Mouse (Mus musculus) midbrain, embryonic 13.5 days (tissue): ENCODE data around the gene Casc3. TPM values are rescaled to one million over a fixed set of nuclear protein-coding genes. Genes with fewer than 3 reads are reported as not detected.
A peak's percentile ranks its signal among the peaks of the same experiment; 100 is the strongest.
"Not testable (repeated sequence)": the region's sequence is repeated elsewhere in the genome, so short reads cannot be mapped to it uniquely, and the experiment has no call there.

ENCODE experiments used
- ATAC-seq: fragments of 200-750 bp; cut with Nextera tagmentation; 2 replicates; pipeline ENCODE4 v1.8.0; 2017; ENCODE audit warnings: mild to moderate bottlenecking, moderate TSS enrichment, moderate library complexity
- H3K27ac ChIP-seq: fragments of 300-500 bp; sonication (generic); 2 replicates; pipeline ENCODE4 v1.5.1; 2015; ENCODE audit warnings: inconsistent platforms, mild to moderate bottlenecking, moderate library complexity
- H3K27me3 ChIP-seq: fragments of 300-500 bp; sonication (generic); 2 replicates; pipeline ENCODE4 v1.6.1; 2015; ENCODE audit warnings: mild to moderate bottlenecking, inconsistent platforms
- H3K36me3 ChIP-seq: fragments of 300-500 bp; sonication (generic); 2 replicates; pipeline ENCODE4 v1.6.1; 2015; ENCODE audit warnings: mild to moderate bottlenecking, inconsistent platforms
- H3K4me1 ChIP-seq: fragments of 300-500 bp; sonication (generic); replicated peaks from 2 replicates; pipeline ENCODE4 v1.6.1; 2015; ENCODE audit warnings: inconsistent platforms
- H3K4me2 ChIP-seq: fragments of 300-500 bp; sonication (generic); replicated peaks from 2 replicates; pipeline ENCODE4 v1.6.1; 2015; ENCODE audit warnings: moderate library complexity, mild to moderate bottlenecking, inconsistent platforms
- H3K4me3 ChIP-seq: fragments of 300-500 bp; sonication (generic); replicated peaks from 2 replicates; pipeline ENCODE4 v1.5.1; 2015; ENCODE audit warnings: mild to moderate bottlenecking, inconsistent platforms
- H3K9ac ChIP-seq: fragments of 300-500 bp; sonication (generic); replicated peaks from 2 replicates; pipeline ENCODE4 v1.6.1; 2015; ENCODE audit warnings: mild to moderate bottlenecking, inconsistent platforms
- H3K9me3 ChIP-seq: fragments of 300-500 bp; sonication (generic); 2 replicates; pipeline ENCODE4 v1.6.1; 2016; ENCODE audit warnings: mild to moderate bottlenecking, inconsistent platforms
- WGBS: fragments of 180-500 bp; shearing (Covaris S2); methylation state at CpG from one replicate; pipeline ENCODE4 v1.1.7; 2015; 5-methylcytosine and 5-hydroxymethylcytosine counted together
- polyA plus RNA-seq: library from polyadenylated mRNA; unstranded; fragments of >200 nt; fragmentation: Nextera tagmentation; extraction: Ambion mirVana; gene quantifications from 2 replicates; pipeline ENCODE4 v1.2.1, GENCODE M21; 2015

The Casc3 gene
- polyA plus RNA-seq, 1 experiment from 2014 or later = 57.6 TPM

DNA sequence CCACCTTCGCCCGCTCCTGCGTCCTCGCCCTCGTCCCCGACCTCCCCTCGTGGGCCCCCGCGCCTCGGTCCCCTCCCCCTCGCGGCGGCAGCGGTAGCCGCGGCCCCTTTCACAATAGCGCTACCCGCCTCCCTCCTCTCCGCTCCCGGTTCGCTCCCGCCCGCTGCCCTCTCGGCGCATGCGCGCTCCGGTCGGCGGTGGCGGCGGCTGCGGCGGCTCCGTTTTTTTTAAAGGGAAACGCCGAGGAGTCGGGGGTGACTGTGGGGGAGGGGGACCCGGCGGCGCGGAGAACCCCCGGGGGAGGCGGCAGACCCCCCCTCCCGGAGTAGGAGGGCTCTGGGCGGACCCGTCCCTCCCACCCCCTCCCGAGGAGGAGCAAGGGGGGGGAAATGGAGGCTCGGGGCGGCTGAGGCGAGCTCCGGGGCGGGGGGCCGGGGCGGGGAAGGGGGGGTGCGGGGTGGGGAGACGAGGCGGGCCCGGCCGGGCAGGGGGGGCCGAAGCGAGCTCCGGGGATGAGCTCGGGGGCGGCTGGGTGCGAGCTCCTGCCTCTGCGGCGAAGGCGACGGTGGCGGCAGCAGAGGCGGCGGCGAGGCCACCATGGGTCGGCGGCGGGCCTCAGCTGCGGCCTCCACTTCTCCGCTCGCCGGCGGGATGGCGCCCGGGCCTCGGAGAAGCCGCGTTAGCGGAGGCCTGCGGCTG is 9.5 kb upstream of the Casc3 start, which contains the start of gene Msl1:
TSS of gene Msl1 (plus strand) at position 502 of the 699 bp plus-strand sequence.
- H3K27me3 ChIP-seq = no peaks in the 10 kb centered on the region
- peak within 1 kb of the TSS; percentile 100 for H3K27ac ChIP-seq
- peaks cover 47% of the 10 kb centered on the region for H3K4me1 ChIP-seq
- H3K9ac ChIP-seq = peak within 1 kb of the TSS; percentile 100
- no peaks in the 10 kb centered on the region for H3K9me3 ChIP-seq
- peak within 1 kb of the TSS; percentile 99 for H3K4me2 ChIP-seq
- ATAC-seq = peak; percentile 60
- WGBS = under 1% methylated on average over 69 of the region's 89 CpGs
- H3K36me3 ChIP-seq = peaks cover 12% of the 10 kb centered on the region
- peak within 1 kb of the TSS; percentile 100 for H3K4me3 ChIP-seq

DNA sequence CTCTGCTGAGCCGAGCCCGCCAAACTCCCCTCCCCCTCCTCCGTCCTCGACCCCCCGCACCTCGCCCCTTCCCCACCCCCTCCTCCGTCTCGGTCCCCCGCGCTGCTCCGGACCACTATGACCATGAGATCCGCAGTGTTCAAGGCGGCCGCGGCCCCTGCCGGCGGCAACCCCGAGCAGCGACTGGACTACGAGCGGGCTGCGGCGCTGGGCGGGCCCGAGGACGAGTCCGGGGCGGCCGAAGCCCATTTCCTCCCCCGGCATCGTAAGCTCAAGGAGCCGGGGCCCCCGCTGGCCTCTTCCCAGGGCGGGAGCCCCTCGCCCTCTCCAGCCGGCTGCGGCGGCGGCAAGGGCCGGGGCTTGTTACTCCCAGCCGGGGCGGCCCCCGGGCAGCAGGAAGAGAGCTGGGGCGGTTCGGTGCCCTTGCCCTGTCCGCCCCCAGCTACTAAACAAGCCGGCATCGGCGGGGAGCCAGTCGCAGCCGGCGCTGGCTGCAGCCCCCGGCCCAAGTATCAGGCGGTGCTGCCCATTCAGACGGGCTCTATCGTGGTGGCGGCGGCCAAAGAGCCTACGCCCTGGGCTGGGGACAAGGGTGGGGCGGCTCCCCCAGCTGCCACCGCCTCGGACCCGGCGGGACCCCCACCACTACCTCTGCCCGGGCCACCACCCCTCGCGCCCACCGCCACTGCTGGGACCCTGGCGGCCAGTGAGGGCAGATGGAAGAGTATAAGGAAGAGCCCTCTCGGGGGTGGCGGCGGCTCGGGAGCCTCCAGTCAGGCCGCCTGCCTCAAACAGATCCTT is 8.8 kb upstream of the Casc3 start:
- Histone ChIP-seq H3K27ac (peak overlapping the region; percentile 100), H3K27me3 (no peaks in the 10 kb centered on the region), H3K4me3 (peak overlapping the region; percentile 100), H3K36me3 (peaks cover 20% of the 10 kb centered on the region), H3K9me3 (no peaks in the 10 kb centered on the region), H3K4me2 (peak overlapping the region; percentile 99), H3K4me1 (peaks cover 53% of the 10 kb centered on the region), H3K9ac (peak overlapping the region; percentile 100)
- peak; percentile 61 for ATAC-seq
- 0% methylated on average over 64 of the region's 74 CpGs for WGBS

DNA sequence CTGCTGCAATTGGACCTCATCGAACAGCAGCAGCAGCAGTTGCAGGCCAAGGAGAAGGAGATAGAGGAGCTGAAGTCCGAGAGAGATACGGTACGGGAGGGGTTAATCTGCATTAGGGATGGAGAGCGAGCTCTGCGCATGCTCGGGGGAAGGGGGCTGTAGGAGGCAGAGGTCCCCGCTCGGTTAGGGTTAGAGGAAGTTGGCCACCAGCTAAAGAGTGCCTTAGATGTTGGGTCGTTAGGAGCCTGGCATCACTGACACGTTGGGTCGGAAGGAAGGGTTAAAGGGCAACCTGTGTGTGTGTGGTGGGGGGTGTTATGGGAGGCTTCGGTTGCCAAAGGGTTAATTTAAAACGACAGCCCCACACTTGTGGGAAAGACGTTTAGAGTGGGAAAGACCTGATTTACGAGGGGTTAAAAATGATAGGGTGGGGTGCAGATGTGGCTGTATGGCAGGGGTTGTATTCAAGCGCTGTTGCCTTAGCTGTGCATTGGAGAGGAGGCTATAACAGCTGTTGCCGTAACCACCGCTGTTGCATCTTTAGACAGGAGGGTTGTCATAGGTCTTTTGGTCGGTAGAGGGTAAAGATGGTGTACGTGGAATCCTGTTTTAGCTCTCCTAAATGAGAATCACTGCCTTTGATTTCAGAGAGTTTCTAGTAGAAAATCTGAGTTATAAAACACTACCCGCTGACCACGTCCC is 8.0 kb upstream of the Casc3 start:
- Histone ChIP-seq H3K4me2 (peak overlapping the region; percentile 99), H3K4me1 (peaks cover 58% of the 10 kb centered on the region), H3K9ac (peak overlapping the region; percentile 100), H3K27me3 (no peaks in the 10 kb centered on the region), H3K9me3 (no peaks in the 10 kb centered on the region), H3K27ac (peak overlapping the region; percentile 100), H3K4me3 (peak overlapping the region; percentile 100), H3K36me3 (peaks cover 27% of the 10 kb centered on the region)
- WGBS = 3% methylated on average over 23 of the region's 23 CpGs
- ATAC-seq = peak; percentile 72

DNA sequence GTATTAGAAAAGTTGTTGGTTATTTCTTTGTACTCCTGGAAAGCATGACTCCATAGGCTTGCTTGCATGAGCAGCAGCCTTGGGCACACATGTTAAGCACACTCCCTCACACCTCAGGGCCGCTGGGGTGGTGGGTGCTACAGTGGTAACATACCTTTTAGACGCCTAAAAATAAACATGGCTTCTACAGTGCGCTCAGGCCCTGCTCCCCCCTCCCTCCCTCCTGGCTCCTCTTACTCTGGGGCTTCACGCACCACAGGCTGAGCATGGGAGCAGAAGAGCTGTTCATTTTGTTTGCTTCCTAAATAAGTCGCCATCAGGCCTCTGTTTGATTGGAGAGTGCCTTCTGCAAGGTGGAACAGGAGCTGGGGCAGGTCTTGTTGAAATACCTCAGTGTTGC is 7.4 kb upstream of the Casc3 start:
- Histone ChIP-seq H3K9me3 (no peaks in the 10 kb centered on the region), H3K9ac (peak overlapping the region; percentile 100), H3K4me3 (peak overlapping the region; percentile 100), H3K27ac (peak overlapping the region; percentile 49; the same call in 1 of the 2 replicates), H3K27me3 (no peaks in the 10 kb centered on the region), H3K36me3 (peaks cover 33% of the 10 kb centered on the region), H3K4me2 (peak overlapping the region; percentile 99), H3K4me1 (peaks cover 54% of the 10 kb centered on the region)
- WGBS = 13% methylated on average over 5 of the region's 5 CpGs
- no peak for ATAC-seq

DNA sequence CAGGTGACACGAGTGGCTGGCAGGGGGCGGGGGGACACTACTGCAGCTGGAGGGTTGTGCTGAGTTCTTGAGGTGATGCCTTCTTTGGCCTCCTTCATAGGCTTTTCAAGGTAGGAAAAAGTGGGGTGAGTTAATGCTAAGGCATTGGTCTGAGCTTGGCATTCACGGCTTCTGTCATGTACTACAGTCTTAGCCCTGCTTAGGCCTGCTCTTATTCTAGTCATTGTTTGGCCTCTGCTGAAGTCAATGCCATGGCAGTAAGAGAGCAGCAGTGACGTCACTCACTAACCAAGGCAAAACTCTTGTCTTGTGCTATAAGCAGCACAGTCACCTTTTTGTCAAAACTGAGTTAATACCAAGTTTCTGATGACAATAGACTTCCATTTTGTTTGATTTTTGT is 6.8 kb upstream of the Casc3 start:
- Histone ChIP-seq H3K9me3 (no peaks in the 10 kb centered on the region), H3K4me1 (peaks cover 48% of the 10 kb centered on the region), H3K4me3 (peak overlapping the region; percentile 100), H3K27ac (peak overlapping the region; percentile 49; the same call in 1 of the 2 replicates), H3K36me3 (peaks cover 39% of the 10 kb centered on the region), H3K27me3 (no peaks in the 10 kb centered on the region), H3K4me2 (peak overlapping the region; percentile 99), H3K9ac (peak overlapping the region; percentile 100)
- ATAC-seq = no peak
- WGBS = 54% methylated on average over 4 of the region's 4 CpGs

DNA sequence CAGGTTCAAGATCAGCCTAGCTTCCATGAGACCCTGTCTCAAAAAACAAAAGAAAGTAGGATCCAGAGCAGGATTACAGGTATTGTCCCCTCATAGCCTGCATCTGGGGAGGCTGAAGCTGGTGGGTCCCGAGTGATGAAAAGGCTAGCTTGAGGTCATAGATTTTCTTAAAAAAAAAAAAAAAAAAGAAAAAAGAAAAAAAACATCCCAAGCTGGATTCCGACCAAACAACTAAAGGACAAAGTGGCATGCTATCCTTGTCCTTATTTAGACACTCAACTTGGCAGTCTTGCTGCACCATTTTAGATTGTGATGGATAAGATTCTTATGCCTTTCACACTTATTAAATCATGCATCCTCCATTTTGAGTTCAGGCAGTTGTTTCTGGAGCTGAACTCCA is 3.7 kb downstream of the Casc3 start:
- Histone ChIP-seq H3K4me1 (peaks cover 28% of the 10 kb centered on the region), H3K4me2 (peak overlapping the region; percentile 82), H3K9ac (no peak overlapping the region), H3K36me3 (peaks cover 60% of the 10 kb centered on the region), H3K9me3 (no peaks in the 10 kb centered on the region), H3K27me3 (no peaks in the 10 kb centered on the region), H3K27ac (peak overlapping the region; percentile 98; the same call in 1 of the 2 replicates), H3K4me3 (0 out of 2 replicates have a peak overlapping the region, but pooled peaks have one; percentile 89)
- no peak for ATAC-seq
- 77% methylated on average over 2 of the region's 2 CpGs for WGBS

DNA sequence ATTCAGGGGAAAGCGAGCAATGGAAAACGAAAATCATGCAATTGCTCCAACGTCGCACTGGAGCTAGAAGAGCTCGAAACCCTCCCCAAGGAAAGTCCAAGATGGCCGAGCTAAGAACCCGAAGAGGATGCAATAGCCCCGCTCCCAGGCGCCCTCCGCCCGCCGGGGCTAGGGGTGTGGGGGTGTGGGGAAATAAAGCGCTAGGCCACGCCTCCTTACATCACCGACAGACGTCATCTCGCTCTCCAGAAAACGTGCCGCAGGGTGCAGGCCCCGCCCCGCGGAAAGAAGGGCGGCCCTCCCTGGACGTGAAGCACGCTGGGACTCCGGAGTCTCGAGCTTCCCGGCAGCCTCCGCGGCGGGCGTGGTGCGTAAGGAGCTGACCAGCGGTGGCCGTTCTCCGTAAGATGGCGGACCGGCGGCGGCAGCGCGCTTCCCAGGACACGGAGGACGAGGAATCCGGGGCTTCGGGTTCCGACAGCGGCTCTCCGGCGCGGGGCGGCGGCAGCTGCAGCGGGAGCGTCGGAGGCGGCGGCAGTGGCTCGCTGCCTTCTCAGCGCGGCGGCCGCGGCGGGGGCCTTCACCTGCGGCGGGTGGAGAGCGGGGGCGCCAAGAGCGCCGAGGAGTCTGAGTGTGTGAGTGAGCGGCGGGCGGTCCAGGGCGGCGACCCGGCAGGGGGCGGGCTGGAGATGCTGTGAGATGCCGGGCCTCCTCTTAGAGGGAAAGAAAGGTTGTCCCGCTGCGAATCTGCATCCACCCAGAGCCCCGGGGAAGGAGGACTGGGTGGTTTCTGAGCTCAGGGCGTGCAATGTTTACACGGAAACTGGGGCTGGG is 5.0 kb downstream of the Casc3 start:
- peak; percentile 99 for ATAC-seq
- peak overlapping the region; percentile 98 for H3K27ac ChIP-seq
- peak overlapping the region; percentile 94 for H3K9ac ChIP-seq
- under 1% methylated on average over 75 of the region's 84 CpGs for WGBS
- peak overlapping the region; percentile 89 for H3K4me3 ChIP-seq
- no peaks in the 10 kb centered on the region for H3K27me3 ChIP-seq
- no peaks in the 10 kb centered on the region for H3K9me3 ChIP-seq
- peaks cover 28% of the 10 kb centered on the region for H3K4me1 ChIP-seq
- peaks cover 57% of the 10 kb centered on the region for H3K36me3 ChIP-seq
- H3K4me2 ChIP-seq = peak overlapping the region; percentile 82

DNA sequence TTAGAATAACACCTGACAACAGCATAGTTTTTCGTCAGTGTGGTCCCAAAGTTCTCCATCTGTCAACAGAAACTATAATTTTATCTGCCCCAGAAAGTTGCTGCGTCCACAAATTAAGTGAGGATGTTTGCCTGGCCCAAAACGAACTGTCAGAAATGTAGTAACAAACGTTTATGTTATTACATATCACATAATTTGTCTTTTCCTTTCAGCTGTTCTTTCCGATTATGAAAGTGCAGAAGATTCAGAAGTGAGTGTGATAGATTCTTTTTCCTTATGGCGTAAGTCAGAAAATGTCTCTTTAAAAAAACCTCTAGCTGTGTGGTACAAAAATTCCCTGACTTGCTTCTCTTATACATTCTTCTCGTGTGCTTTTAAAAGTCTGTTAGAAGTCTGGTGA is 6.0 kb downstream of the Casc3 start:
- Histone ChIP-seq H3K9me3 (no peaks in the 10 kb centered on the region), H3K27ac (peak overlapping the region; percentile 98), H3K4me1 (peaks cover 28% of the 10 kb centered on the region), H3K36me3 (peaks cover 53% of the 10 kb centered on the region), H3K9ac (peak overlapping the region; percentile 94), H3K4me3 (peak overlapping the region; percentile 89), H3K4me2 (peak overlapping the region; percentile 82), H3K27me3 (no peaks in the 10 kb centered on the region)
- ATAC-seq = no peak
- WGBS = 81% methylated on average over 7 of the region's 7 CpGs

DNA sequence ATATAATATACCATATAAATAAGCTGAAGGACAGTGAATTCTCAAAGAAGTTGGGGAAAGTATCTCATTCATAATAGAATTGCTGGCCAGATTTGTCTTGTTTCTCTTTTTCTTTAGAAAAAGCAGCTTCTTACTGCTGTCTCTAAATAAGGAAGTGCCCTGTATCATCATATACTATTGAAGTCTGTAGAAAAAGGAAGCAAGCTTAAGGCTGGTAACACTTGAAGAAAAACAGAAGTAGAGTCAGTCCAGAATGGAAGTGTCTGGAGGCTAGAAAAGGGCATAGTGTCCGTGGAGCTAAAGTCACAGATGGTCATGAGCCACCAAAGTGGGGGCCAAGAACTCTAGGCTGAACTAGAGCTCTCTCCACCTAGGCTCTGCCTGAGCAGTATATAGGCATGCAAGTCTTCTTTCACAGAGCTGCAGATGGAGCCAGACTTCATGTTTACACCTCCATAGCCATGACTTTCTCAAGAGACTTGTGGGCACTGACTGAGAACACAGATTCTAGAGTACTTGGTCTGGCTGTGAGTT is 12.1 kb downstream of the Casc3 start:
- H3K9me3 ChIP-seq = no peaks in the 10 kb centered on the region
- peaks cover 4% of the 10 kb centered on the region for H3K4me1 ChIP-seq
- no peak overlapping the region for H3K4me3 ChIP-seq
- WGBS = 96% methylated on average over 1 of the region's 1 CpGs
- H3K27ac ChIP-seq = no peak overlapping the region
- H3K36me3 ChIP-seq = peaks cover 81% of the 10 kb centered on the region
- H3K9ac ChIP-seq = no peak overlapping the region
- no peak overlapping the region for H3K4me2 ChIP-seq
- ATAC-seq = no peak
- no peaks in the 10 kb centered on the region for H3K27me3 ChIP-seq

DNA sequence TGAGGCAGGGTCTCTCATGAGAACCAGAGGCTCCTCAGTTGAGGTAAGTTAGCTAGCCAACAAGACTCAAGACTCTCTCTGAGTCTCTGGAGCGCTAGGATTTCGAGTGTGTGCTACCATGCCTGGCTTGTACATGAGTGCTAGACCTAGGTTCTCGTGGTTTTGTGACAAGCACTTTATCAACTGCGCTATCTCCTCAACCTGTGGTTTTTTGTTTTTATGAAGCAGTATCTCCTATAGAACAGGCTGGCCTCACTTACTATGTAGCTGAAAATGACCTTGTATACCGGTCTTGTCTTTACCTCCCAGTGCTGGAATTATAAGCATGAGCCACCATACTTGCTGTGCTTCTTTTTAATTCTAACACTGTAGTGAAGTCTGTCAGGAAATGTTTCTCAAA is 16.3 kb downstream of the Casc3 start:
- H3K4me1 ChIP-seq = no peaks in the 10 kb centered on the region
- 97% methylated on average over 5 of the region's 5 CpGs for WGBS
- no peaks in the 10 kb centered on the region for H3K9me3 ChIP-seq
- no peak overlapping the region for H3K9ac ChIP-seq
- no peak overlapping the region for H3K4me2 ChIP-seq
- peaks cover 95% of the 10 kb centered on the region for H3K36me3 ChIP-seq
- no peak overlapping the region for H3K4me3 ChIP-seq
- no peak overlapping the region for H3K27ac ChIP-seq
- no peaks in the 10 kb centered on the region for H3K27me3 ChIP-seq
- ATAC-seq = no peak

DNA sequence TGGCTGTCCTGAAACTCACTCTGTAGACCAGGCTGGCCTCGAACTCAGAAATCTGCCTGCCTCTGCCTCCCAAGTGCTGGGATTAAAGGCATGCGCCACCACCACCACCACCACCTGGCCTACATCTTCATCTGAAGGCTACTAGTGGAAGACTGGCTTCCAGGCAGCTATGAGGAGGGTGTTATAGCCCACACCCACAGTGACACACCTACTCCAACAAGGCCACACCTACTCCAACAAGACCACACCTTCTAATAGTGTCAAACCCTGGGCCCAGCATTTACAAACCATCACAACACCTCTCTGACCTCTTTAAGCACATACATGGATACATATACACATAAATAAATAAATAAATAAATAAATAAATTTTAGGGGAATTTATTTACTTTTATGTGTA is 21.4 kb downstream of the Casc3 start:
- H3K4me3 ChIP-seq, H3K27ac ChIP-seq, H3K9me3 ChIP-seq, H3K27me3 ChIP-seq, H3K9ac ChIP-seq, H3K4me1 ChIP-seq, H3K4me2 ChIP-seq, ATAC-seq: not testable (repeated sequence)
- WGBS = 94% methylated on average over 2 of the region's 2 CpGs
- peaks cover 94% of the 10 kb centered on the region for H3K36me3 ChIP-seq
